Mouse (Mus musculus): ENCODE measurements around the gene Mfn2.

Gene Mfn2

DNA sequence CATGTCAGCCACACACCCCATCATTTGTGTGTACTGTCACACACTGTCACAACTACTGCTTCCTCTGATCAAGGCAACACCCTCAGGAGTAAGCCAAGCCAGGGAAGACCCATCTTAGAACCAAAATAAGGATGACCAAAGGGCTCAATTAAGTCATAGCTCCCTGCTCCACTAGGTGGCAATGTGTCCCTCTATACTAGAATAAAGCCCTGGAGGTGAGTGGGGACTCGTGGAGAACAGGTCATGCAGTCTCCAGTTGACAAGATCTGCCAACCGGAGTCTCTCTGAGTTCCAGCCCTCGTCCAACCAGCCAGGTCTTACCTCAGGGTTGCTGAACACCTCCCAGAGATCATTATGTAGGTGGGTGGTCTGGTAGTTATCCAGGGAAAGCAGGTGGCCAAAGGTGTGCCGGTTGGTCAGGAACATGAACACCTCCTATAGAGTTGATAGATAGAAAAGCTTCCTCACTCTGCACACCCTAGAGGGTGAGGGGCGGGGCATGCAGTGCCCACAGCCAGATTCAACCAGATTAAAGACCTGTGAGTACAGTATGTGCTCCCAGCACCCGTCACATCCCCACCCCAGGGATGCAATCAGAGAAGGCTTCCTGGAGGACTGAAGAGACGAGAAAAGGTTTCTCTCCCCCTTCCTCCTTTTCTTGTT is 14.1 kb upstream of the Mfn2 start:
- peak in 1 of 2 experiments; percentile 51 for DNase-seq (ENCODE audit: low spot score in 2 of 2)

DNA sequence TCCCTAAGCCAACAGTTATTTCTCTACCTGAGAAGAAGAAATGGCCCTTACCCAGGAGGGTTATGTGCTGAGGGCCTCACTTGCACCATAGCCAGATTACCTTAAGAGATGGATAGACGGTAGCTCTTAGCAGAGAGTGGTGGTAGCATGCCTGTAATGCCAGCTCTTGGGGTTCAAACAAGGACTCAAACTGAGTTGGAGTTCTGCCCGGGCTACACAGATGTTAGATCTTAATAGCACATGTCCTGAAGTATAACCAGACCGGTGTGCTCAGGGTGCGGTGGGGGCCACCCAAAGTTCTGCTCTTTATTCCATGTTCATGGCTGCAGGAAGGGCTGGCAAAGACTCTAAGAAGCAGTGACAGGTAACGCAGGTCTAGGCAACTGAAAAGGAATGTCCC is 5.0 kb upstream of the Mfn2 start:
- DNase-seq (ENCODE audit: low spot score in 2 of 2): no peak

DNA sequence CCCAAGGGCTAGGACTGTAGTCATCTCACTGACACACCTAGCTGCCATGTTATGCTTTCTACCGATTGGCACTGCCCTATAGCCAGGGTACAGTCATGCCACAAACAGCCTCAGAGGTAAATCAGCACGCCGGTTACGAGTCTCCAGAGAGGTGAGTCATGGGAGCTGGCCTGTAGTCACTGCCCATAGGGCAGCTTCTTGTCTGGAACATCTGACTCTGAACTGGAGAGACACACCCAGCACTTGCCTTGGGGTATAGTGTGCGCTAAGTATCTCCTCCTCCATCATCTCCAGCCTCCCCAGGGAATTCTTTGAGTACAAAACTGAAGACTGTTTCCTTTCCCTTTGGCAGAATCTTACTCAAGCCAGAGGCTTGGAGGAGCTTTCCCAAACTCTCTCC is 1.7 kb upstream of the Mfn2 start:
- no peak for DNase-seq (ENCODE audit: low spot score in 2 of 2)

DNA sequence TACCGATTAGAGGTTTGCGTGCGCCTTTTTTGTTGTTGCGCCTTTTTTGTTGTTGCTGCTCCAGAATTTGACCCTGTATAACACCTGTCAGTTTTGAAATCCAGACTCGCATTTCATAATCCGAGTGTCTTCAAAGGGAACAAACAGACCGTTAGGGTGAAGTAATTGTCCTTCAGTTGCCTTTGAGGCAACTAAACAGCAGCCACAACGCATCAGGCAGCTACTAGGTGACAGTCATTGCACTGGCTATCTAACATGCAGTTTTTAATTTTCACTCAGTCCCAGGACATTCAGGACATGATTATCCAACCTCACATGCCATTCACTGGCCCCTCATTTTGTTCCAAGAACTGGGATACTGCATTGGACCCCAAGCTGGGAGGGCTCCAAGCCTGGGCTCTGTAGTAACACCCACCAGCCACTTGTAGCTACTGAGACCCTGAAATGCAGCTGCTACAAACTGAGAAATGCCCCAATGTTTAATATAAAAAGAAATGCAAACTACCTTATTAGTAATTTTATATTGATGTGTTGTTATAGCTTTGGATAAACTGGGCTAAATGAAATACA is 671 bp upstream of the Mfn2 start:
- no peak for DNase-seq (ENCODE audit: low spot score in 2 of 2)

GRCm38 (mm10) chr4:147903601-147904000 is 903 bp downstream of the Mfn2 start:
- no peak for DNase-seq (ENCODE audit: low spot score in 2 of 2)

GRCm38 (mm10) chr4:147902906-147903500 is 1.5 kb downstream of the Mfn2 start:
- no peak for DNase-seq (ENCODE audit: low spot score in 2 of 2)

DNA sequence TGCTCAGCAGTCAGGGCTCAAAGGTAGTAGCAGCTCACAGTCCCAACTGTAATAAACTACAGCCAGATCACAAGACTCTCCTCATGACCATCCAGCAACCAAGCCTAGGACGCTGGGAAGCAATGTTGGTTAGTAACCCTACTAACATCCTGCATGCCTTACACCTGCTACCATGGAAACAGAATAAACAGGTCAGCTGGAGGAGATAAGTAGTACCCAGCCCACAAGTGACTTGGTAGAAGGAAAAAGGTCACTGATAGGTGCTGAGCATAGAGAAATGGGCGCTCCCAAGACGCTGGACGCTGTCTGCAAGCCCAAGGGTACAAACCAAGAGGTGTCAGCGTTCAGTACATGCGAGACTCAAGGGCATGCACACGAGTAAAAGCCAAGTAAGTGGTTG is 4.1 kb downstream of the Mfn2 start:
- no peak for DNase-seq (ENCODE audit: low spot score in 2 of 2)

DNA sequence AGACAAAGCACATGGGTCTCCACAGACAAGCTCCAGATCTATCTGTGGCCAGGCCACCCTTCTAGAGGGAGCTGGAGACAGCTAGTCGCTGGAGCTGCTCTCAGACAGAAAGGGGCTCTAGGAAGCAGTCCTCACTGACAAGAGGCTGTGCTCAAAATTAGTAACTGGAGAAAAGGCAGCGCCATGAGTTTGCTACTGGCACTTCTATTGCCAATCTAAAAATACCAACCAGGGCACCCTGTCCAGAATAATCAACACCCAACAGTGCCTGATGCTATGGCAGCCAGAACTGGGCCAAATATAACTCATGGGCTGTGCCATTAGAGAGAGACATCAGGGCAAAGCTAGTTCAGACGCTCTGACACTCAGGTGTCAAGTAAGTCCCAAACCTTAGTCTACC is 7.2 kb downstream of the Mfn2 start:
- no peak for DNase-seq (ENCODE audit: low spot score in 2 of 2)

- DNase-seq (ENCODE audit: low spot score in 2 of 2): no peak
Measured at GRCm38 (mm10) chr4:147896411-147896810, 8.1 kb downstream of the Mfn2 start.

GRCm38 (mm10) chr4:147895815-147896330 is 8.6 kb downstream of the Mfn2 start:
- DNase-seq (ENCODE audit: low spot score in 2 of 2): no peak

DNA sequence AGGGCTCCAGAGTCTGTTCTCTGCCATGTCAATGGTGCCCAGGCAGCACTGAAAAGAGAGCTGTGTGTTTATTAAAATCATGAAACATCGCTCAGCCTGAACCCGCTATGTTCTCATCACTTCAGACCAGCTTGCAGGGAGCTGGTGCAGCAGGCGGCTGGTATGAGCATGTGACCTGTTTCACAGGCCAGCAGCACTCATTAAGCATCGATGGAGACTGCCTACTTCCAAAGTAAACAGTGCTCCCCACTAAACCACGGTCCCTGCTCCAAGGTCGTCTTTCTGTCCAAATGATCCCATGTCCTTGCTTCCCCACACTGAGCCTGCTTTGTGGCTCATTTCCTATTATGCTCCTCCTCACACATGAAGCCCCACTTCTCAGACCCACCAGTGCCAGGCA is 14.2 kb downstream of the Mfn2 start:
- no peak for DNase-seq (ENCODE audit: low spot score in 2 of 2)

- DNase-seq (ENCODE audit: low spot score in 2 of 2): no peak
Measured at GRCm38 (mm10) chr4:147888237-147888636, 16.3 kb downstream of the Mfn2 start.

GRCm38 (mm10) chr4:147887277-147887676 is 17.2 kb downstream of the Mfn2 start:
- no peak for DNase-seq (ENCODE audit: low spot score in 2 of 2)

DNA sequence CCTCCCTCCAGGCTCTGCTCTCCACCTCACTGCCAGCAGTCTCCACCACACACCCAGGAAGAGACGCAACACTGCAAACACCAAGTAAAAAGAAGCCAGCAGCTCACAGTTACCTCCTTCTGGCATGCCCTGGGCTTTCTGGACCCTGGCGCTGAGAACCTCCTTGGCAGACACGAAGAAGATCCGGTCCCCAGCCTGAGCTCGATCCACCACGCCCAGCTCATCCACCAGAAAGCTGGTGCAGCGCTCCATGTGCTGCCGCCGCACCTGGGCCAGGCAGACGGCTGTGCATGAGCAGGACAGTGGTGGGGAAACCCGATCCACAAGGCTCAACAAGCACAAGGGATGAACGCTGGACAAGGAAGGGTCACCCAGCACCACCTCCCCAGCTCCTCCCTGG is 18.3 kb downstream of the Mfn2 start:
- no peak for DNase-seq (ENCODE audit: low spot score in 2 of 2)

DNA sequence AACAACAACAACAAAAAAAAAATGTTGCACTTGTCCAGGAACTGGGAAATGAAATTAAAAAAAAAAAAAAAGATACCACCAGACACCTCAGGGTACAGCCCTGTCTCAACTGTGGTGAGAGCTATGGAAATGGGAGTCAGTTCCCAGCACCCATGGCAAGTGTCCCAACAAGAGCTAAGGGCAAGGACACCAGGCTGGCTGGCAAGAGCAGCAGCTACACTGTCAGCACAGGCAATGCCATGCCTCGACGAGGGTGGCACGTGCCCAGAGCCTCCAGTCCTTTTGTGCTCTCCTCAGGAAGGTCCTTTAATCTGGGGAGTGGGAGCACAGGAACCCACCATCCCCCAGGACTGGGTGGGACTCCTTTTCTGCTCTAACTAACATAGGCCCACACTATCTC is 20.4 kb downstream of the Mfn2 start:
- DNase-seq (ENCODE audit: low spot score in 2 of 2): no peak

GRCm38 (mm10) chr4:147883041-147883440 is 21.5 kb downstream of the Mfn2 start:
- DNase-seq (ENCODE audit: low spot score in 2 of 2): no peak

- no peak for DNase-seq (ENCODE audit: low spot score in 2 of 2)
Measured at GRCm38 (mm10) chr4:147881792-147882191, 22.7 kb downstream of the Mfn2 start.

DNA sequence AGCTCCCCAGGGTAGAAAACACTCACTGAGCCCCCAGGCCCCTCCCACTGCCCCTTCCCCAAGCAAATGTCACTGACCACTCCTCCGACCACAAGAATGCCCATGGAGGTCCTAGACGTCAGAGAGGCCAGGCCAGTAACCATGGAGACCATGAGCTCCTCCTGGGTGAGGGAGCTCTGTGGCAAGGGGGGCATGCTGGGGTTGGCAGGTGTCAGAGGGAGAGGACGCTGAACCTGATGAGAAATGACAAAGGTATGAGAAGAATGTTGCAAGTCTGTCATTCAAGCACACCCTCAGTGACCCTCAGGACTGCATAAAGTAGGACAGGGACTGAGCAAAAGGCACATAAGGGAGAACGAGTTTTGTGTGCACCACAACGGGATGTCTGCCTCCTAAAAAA is 24.6 kb downstream of the Mfn2 start:
- DNase-seq (ENCODE audit: low spot score in 2 of 2): no peak

- DNase-seq (ENCODE audit: low spot score in 2 of 2): no peak
Measured at GRCm38 (mm10) chr4:147879456-147879855, 25.0 kb downstream of the Mfn2 start.

DNA sequence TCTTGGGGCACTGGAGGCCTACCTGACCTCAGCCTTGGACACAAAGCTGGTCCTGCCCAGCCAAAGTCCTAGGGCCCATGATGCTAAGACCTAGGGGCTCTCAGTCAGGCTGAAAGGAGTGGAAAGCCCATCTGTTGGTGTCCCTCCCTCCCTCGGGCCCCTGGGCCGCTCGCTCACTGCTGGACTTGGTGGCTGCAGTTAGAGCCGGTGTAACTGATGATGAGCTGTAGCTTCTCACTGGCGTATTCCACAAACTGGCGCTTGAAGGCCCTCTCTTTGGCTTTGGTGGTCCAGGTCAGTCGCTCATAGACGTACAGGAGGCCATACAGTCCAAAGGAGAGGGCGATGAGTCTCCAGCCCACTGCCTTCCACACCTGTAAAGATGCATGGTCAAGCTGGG is 26.0 kb downstream of the Mfn2 start:
- no peak for DNase-seq (ENCODE audit: low spot score in 2 of 2)

GRCm38 (mm10) chr4:147875852-147876575 is 28.5 kb downstream of the Mfn2 start:
- DNase-seq (ENCODE audit: low spot score in 2 of 2): no peak

DNA sequence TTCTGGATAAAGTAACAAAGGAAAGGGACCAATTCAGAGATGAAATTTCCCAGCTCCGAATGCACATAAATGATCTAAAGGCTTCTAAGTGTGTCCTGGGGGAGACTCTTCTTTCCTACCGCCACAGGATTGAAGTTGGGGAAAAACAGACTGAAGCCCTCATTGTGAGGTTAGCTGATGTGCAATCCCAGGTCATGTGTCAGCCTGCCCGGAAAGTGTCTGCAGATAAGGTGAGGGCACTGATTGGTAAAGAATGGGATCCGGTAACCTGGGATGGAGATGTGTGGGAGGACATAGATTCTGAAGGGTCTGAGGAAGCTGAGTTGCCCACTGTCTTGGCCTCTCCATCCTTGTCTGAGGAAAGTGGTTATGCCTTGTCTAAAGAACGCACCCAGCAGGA is 35.3 kb downstream of the Mfn2 start:
- no peak for DNase-seq (ENCODE audit: low spot score in 2 of 2)
